Mouse (Mus musculus) brain, embryonic 14.5 days (tissue): ENCODE results near the gene Mtrex.

Experiments used
- CTCF ChIP-seq: fragments of 200-500 bp; IDR thresholded peaks from 2 replicates; pipeline ENCODE4 v1.5.1; 2012; ENCODE audit warnings: inconsistent platforms, mild to moderate bottlenecking, moderate library complexity, borderline replicate concordance; ENCODE audit not compliant: insufficient read depth, insufficient read length; ENCODE audit errors: extremely low read depth
- POLR2A ChIP-seq: fragments of 200-500 bp; IDR thresholded peaks from 2 replicates; pipeline ENCODE4 v1.6.1; 2012; ENCODE audit warnings: mild to moderate bottlenecking, inconsistent platforms, borderline replicate concordance; ENCODE audit not compliant: poor library complexity, insufficient read depth, insufficient read length, severe bottlenecking; ENCODE audit errors: extremely low read depth

- TF ChIP-seq POLR2A (no peak), CTCF (no peak)
These were observed 103.1 kb downstream of the Mtrex start for GRCm38 (mm10) chr13:112823911-112824648.
